Mouse (Mus musculus): ENCODE results near the gene Gtpbp3. TPM values are rescaled to one million over a fixed set of nuclear protein-coding genes. Genes with fewer than 3 reads are reported as not detected.

Gtpbp3 gene
- polyA plus RNA-seq, 1 experiment from 2014 or later: 15.4 TPM

GRCm38 (mm10) chr8:71462191-71462590 is 25.7 kb upstream of the Gtpbp3 start:
- peaks cover 65% of the 10 kb centered on the region for H3K4me1 ChIP-seq
- no peaks in the 10 kb centered on the region for H3K27me3 ChIP-seq (replicated peaks)
- H3K36me3 ChIP-seq: peaks cover 39% of the 10 kb centered on the region
- WGBS: 70% methylated on average over 4 of the region's 4 CpGs
- no peak overlapping the region; the same call in 1 of the 2 replicates for H3K27ac ChIP-seq (replicated peaks)
- H3K9me3 ChIP-seq (replicated peaks): no peaks in the 10 kb centered on the region
- peak overlapping the region; percentile 92 for H3K9ac ChIP-seq (replicated peaks)
- H3K4me2 ChIP-seq: peak overlapping the region; percentile 95
- no peak for ATAC-seq (ENCODE audit: low FRiP score)
- peak overlapping the region; percentile 93 for H3K4me3 ChIP-seq (replicated peaks)

DNA sequence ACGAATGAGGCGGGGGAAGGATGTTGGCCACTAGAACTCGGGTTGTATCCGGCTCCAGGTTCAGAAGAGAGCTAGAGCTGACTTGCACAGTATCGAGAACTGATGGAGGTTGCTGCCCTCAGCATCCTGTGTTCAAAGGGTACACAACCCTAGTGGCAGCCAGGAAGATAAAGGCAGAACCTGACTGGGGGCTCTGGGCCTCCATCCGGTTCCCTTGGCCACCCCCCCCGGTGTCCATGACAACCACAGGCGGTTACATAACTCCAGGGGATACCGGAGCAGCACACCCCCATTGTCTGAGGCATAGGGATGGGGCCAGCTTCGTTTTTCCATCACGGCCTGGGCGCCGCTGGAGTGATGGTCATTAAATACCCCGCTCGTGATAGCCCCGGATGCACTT is 25.1 kb upstream of the Gtpbp3 start:
- peak; percentile 2; the same call in 1 of the 2 replicates for ATAC-seq (ENCODE audit: low FRiP score)
- Histone ChIP-seq H3K36me3 (peaks cover 33% of the 10 kb centered on the region), H3K4me1 (peaks cover 65% of the 10 kb centered on the region), H3K27ac (replicated peaks) (peak overlapping the region; percentile 87), H3K4me2 (peak overlapping the region; percentile 95), H3K9ac (replicated peaks) (peak overlapping the region; percentile 92), H3K4me3 (replicated peaks) (peak overlapping the region; percentile 93), H3K9me3 (replicated peaks) (no peaks in the 10 kb centered on the region), H3K27me3 (replicated peaks) (no peaks in the 10 kb centered on the region)
- 5% methylated on average over 16 of the region's 16 CpGs for WGBS

GRCm38 (mm10) chr8:71463188-71464033 is 24.5 kb upstream of the Gtpbp3 start, which contains the start of gene Abhd8:
TSS of gene Abhd8 (minus strand) at chr8:71463655.
- Histone ChIP-seq H3K36me3 (peaks cover 27% of the 10 kb centered on the region), H3K4me3 (replicated peaks) (peak within 1 kb of the TSS; percentile 93), H3K4me1 (peaks cover 65% of the 10 kb centered on the region), H3K9ac (replicated peaks) (peak within 1 kb of the TSS; percentile 92), H3K27me3 (replicated peaks) (no peaks in the 10 kb centered on the region), H3K9me3 (replicated peaks) (no peaks in the 10 kb centered on the region), H3K27ac (replicated peaks) (peak within 1 kb of the TSS; percentile 87), H3K4me2 (peak within 1 kb of the TSS; percentile 95)
- under 1% methylated on average over 55 of the region's 55 CpGs for WGBS
- peak; percentile 82 for ATAC-seq (ENCODE audit: low FRiP score)

DNA sequence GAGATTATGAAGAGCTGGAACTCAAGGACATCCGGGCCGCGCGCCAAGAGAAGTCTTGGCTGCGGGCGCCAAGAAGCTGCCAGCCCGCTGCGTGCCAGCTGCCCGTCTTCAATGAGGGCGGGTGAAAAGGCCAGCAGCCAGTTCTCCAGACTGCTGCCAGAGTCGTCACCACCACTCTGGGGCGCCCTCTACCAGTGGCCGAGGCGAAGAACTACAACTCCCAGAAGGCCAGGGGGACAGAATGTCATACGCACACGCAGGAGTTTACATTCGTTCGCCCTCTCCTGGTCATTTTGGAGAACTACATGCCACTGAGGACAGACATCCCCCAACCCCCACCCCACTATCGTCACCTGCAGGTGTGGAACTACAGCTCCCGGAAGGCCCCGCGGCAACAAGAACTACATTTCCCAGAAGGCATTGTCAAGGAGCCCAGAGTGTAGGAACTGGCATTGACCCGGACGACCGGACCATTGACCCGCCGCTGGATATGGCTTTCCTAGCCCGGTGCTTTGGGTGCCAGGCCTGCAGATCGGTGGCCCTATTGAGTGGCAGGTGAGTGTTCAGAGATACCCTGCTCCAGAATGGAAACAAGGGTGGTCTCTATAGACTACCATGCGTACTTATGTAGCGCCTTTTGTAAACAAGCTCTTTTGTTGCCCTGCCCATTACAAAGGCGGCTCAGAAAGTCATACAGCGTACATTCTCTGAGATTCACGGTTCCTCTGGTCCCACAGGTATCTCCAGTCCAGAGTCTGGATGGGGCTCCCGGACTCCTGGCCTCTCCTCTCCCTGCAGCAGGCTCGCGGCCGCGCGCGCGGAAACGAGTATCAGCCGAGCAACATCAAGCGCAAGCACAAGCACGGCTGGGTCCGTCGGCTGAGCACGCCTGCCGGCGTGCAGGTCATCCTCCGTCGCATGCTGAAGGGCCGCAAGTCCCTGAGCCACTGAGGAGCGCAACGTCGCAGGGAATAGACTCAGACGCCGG is 23.1 kb upstream of the Gtpbp3 start, which contains the start of gene Mrpl34:
Mrpl34 (plus strand) TSS at position 447 of the 988 bp plus-strand sequence.
- H3K36me3 ChIP-seq: peaks cover 13% of the 10 kb centered on the region
- H3K4me3 ChIP-seq (replicated peaks): peak within 1 kb of the TSS; percentile 93
- H3K27me3 ChIP-seq (replicated peaks): no peaks in the 10 kb centered on the region
- H3K9ac ChIP-seq (replicated peaks): peak within 1 kb of the TSS; percentile 92
- H3K27ac ChIP-seq (replicated peaks): peak within 1 kb of the TSS; percentile 87
- H3K4me1 ChIP-seq: peaks cover 58% of the 10 kb centered on the region
- WGBS: under 1% methylated on average over 59 of the region's 59 CpGs
- no peaks in the 10 kb centered on the region for H3K9me3 ChIP-seq (replicated peaks)
- peak; percentile 70 for ATAC-seq (ENCODE audit: low FRiP score)
- peak within 1 kb of the TSS; percentile 95 for H3K4me2 ChIP-seq

GRCm38 (mm10) chr8:71465733-71466132 is 22.2 kb upstream of the Gtpbp3 start:
- 86% methylated on average over 8 of the region's 8 CpGs for WGBS

GRCm38 (mm10) chr8:71466198-71466597 is 21.7 kb upstream of the Gtpbp3 start:
- Histone ChIP-seq H3K27ac (replicated peaks) (no peak overlapping the region), H3K9ac (replicated peaks) (no peak overlapping the region), H3K4me2 (peak overlapping the region; percentile 95; the same call in 1 of the 2 replicates), H3K4me1 (peaks cover 61% of the 10 kb centered on the region), H3K27me3 (replicated peaks) (no peaks in the 10 kb centered on the region), H3K9me3 (replicated peaks) (no peaks in the 10 kb centered on the region), H3K36me3 (peaks cover 8% of the 10 kb centered on the region), H3K4me3 (replicated peaks) (no peak overlapping the region)
- 97% methylated on average over 5 of the region's 5 CpGs for WGBS
- ATAC-seq (ENCODE audit: low FRiP score): no peak

More at GRCm38 (mm10) chr8:71465733-71466132, 22.2 kb upstream of the Gtpbp3 start:
- ATAC-seq (ENCODE audit: low FRiP score): no peak
- Histone ChIP-seq H3K27me3 (replicated peaks) (no peaks in the 10 kb centered on the region), H3K27ac (replicated peaks) (no peak overlapping the region), H3K4me1 (peaks cover 61% of the 10 kb centered on the region), H3K9me3 (replicated peaks) (no peaks in the 10 kb centered on the region), H3K36me3 (peaks cover 8% of the 10 kb centered on the region), H3K9ac (replicated peaks) (peak overlapping the region; percentile 57), H3K4me3 (replicated peaks) (peak overlapping the region; percentile 93), H3K4me2 (peak overlapping the region; percentile 95)

DNA sequence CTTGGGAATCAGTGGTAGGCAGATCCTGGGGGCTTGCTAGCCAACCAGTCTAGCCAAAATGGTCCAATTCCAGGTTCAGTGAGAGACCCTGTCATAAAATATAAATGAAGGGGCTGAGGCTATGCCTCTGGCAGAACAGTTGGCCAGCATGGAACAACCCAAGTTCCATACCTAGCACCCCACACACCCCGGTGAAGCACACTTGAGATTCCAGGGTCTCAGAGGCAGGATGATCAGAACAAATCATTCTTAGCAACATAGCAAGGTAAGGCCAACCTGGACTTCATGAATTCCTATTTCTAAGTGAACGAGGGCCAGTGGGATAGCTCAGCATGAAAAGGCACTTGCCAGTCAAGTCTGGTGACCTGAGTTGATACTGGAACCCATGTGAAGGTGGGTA is 20.7 kb upstream of the Gtpbp3 start:
- ATAC-seq (ENCODE audit: low FRiP score): no peak
- H3K4me3 ChIP-seq (replicated peaks): no peak overlapping the region

GRCm38 (mm10) chr8:71468001-71468400 is 19.9 kb upstream of the Gtpbp3 start:
- Histone ChIP-seq H3K36me3 (peaks cover 22% of the 10 kb centered on the region), H3K4me1 (peaks cover 43% of the 10 kb centered on the region), H3K4me2 (no peak overlapping the region), H3K9me3 (replicated peaks) (no peaks in the 10 kb centered on the region), H3K27ac (replicated peaks) (no peak overlapping the region), H3K27me3 (replicated peaks) (no peaks in the 10 kb centered on the region), H3K4me3 (replicated peaks) (no peak overlapping the region; the same call in 1 of the 2 replicates), H3K9ac (replicated peaks) (no peak overlapping the region)
- 82% methylated on average over 1 of the region's 1 CpGs for WGBS
- ATAC-seq (ENCODE audit: low FRiP score): no peak

More for the DNA sequence above, 20.7 kb upstream of the Gtpbp3 start:
- no peak overlapping the region for H3K27ac ChIP-seq (replicated peaks)
- H3K9me3 ChIP-seq (replicated peaks): no peaks in the 10 kb centered on the region
- peaks cover 14% of the 10 kb centered on the region for H3K36me3 ChIP-seq
- 99% methylated on average over 2 of the region's 2 CpGs for whole genome bisulfite sequencing
- H3K4me2 ChIP-seq: no peak overlapping the region
- H3K9ac ChIP-seq (replicated peaks): no peak overlapping the region
- H3K4me1 ChIP-seq: peaks cover 51% of the 10 kb centered on the region
- H3K27me3 ChIP-seq (replicated peaks): no peaks in the 10 kb centered on the region

DNA sequence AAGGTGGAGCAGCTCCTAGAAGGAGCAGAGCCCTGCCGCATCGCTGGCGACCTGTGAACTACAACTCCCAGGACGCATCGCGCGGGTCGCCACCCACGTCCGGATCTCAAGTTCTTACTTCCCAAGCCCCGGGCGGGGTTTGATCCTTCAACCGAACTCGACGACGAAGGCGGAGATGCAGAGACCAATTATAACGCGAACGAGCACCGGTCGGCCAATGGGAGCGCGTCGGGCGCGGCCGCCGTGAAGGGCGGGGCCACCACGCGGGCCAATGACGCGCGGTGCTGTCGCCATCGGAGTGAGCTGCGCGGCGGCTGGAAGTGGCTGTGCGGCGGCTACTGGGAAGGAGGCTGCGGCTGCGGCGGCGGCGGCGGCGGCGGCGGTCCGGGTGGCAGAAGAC is 19.0 kb upstream of the Gtpbp3 start, which contains the start of gene Dda1:
Dda1 (plus strand) TSS at position 284 of the 400 bp plus-strand sequence.
- peak within 1 kb of the TSS; percentile 72 for H3K9ac ChIP-seq (replicated peaks)
- WGBS: under 1% methylated on average over 45 of the region's 52 CpGs
- H3K4me3 ChIP-seq (replicated peaks): peak within 1 kb of the TSS; percentile 83
- no peaks in the 10 kb centered on the region for H3K27me3 ChIP-seq (replicated peaks)
- peak within 1 kb of the TSS; percentile 89 for H3K4me2 ChIP-seq
- no peaks in the 10 kb centered on the region for H3K9me3 ChIP-seq (replicated peaks)
- H3K36me3 ChIP-seq: peaks cover 31% of the 10 kb centered on the region
- peak; percentile 90 for ATAC-seq (ENCODE audit: low FRiP score)
- peaks cover 38% of the 10 kb centered on the region for H3K4me1 ChIP-seq
- H3K27ac ChIP-seq (replicated peaks): peak within 1 kb of the TSS; percentile 90

GRCm38 (mm10) chr8:71469411-71469810 is 18.5 kb upstream of the Gtpbp3 start:
- Histone ChIP-seq H3K4me3 (replicated peaks) (peak overlapping the region; percentile 83), H3K4me1 (peaks cover 33% of the 10 kb centered on the region), H3K36me3 (peaks cover 36% of the 10 kb centered on the region), H3K4me2 (peak overlapping the region; percentile 89), H3K9me3 (replicated peaks) (no peaks in the 10 kb centered on the region), H3K9ac (replicated peaks) (peak overlapping the region; percentile 72), H3K27me3 (replicated peaks) (no peaks in the 10 kb centered on the region), H3K27ac (replicated peaks) (peak overlapping the region; percentile 90)
- 2% methylated on average over 24 of the region's 24 CpGs for WGBS
- peak; percentile 53 for ATAC-seq (ENCODE audit: low FRiP score)
